8 mouse cellular contexts compared by ENCODE assay signal in the genomic region with DNA sequence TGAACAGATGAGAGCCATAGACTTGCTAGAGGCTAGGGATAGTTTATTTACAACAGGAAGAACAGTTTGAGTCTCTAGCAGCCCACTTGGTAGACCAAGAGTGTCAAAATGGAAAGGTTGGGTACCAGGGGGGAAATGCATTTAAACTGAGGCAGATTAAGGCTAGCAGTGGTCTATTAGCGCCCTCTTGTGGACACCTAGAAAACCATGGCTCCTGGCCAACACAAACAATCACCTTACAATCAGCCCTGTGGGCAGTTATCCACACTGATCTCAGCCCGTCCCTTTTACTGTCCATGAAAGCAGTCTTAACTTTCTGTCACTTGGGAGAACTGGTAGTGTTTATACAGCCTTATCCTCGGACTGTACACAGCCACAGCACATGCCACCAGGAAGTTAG. TPM values are rescaled to one million over a fixed set of nuclear protein-coding genes. Genes with fewer than 3 reads are reported as not detected.
A peak's percentile ranks its signal among the peaks of the same experiment; 100 is the strongest.
DNase-seq lines count a peak whose midpoint lies in the region; ATAC-seq lines count a peak whose summit lies in the region.

No protein-coding gene starts in this region.

- ATAC-seq in kidney, embryonic 14.5 days (ENCODE audit: low FRiP score, low TSS enrichment): no peak
- peak; percentile 50 for ATAC-seq in megakaryocyte, adult 5-6 weeks (ENCODE audit: poor library complexity, severe bottlenecking)

- H3K9me3 ChIP-seq in kidney, embryonic 14.5 days (ENCODE audit: control insufficient read depth, low read length): no peaks in the 10 kb centered on the region
- no peaks in the 10 kb centered on the region for H3K9me3 ChIP-seq in heart, embryonic 10.5 days

- H3K36me3 ChIP-seq in kidney, embryonic 14.5 days (ENCODE audit: control insufficient read depth, insufficient read depth, low read length): peaks cover 23% of the 10 kb centered on the region
- H3K36me3 ChIP-seq in heart, embryonic 10.5 days: peaks cover 27% of the 10 kb centered on the region
- H3K36me3 ChIP-seq in splenic B cell, adult 2 months (ENCODE audit: control insufficient read depth, insufficient read depth, low read length, poor library complexity, severe bottlenecking): peaks cover 10% of the 10 kb centered on the region

- H3K4me2 ChIP-seq in kidney, embryonic 14.5 days (replicated peaks; ENCODE audit: low read depth, low read length): no peak overlapping the region

- peak; percentile 74 for DNase-seq in kidney, adult 18-20 months
- DNase-seq in adrenal gland, adult 18-20 months (ENCODE audit: low spot score in 2 of 2): peak; percentile 50 to 68
- DNase-seq in embryo, embryonic 11.5 days (ENCODE audit: low read depth, low spot score): peak; percentile 65
- peak; percentile 82 for DNase-seq in heart, embryonic 10.5 days (ENCODE audit: low spot score)
- peak; percentile 70 for DNase-seq in layer of hippocampus, adult 9-10 months (ENCODE audit: low spot score)
- peak; percentile 83 for DNase-seq in splenic B cell, adult 2 months (ENCODE audit: low read depth, low spot score)

- H3K27me3 ChIP-seq in kidney, embryonic 14.5 days (ENCODE audit: control insufficient read depth, insufficient read depth, low read length): no peaks in the 10 kb centered on the region
- no peaks in the 10 kb centered on the region for H3K27me3 ChIP-seq in heart, embryonic 10.5 days (ENCODE audit: insufficient read depth, poor library complexity, severe bottlenecking)
- H3K27me3 ChIP-seq in splenic B cell, adult 2 months (ENCODE audit: control insufficient read depth, insufficient read depth, low read length, poor library complexity, severe bottlenecking): no peaks in the 10 kb centered on the region

- peaks cover 5% of the 10 kb centered on the region; the same call in 1 of the 2 replicates for H3K4me1 ChIP-seq in kidney, embryonic 14.5 days (ENCODE audit: control insufficient read depth, insufficient read depth, low read length)
- H3K4me1 ChIP-seq in heart, embryonic 10.5 days: peaks cover 14% of the 10 kb centered on the region

- H3K27ac ChIP-seq in kidney, embryonic 14.5 days (ENCODE audit: low read depth, low read length): no peak overlapping the region
- H3K27ac ChIP-seq in heart, embryonic 10.5 days: no peak overlapping the region

- no peak overlapping the region for H3K9ac ChIP-seq in kidney, embryonic 14.5 days (ENCODE audit: low read depth, low read length)

- 4% methylated on average over 3 of the region's 3 CpGs for WGBS in kidney, embryonic 14.5 days
- WGBS in heart, embryonic 10.5 days: 3% methylated on average over 3 of the region's 3 CpGs

- no peak overlapping the region for H3K4me3 ChIP-seq in kidney, embryonic 14.5 days (ENCODE audit: low read length)
- H3K4me3 ChIP-seq in heart, embryonic 10.5 days: no peak overlapping the region

RNA-seq across cellular contexts. Expression of a gene that starts 4.7 kb away (rescaled TPM):
- 160 and 173 TPM in 2 replicates for polyA plus RNA-seq in kidney, embryonic 14.5 days (2014; fragmentation: Nextera tagmentation; extraction: Ambion mirVana)
- total RNA-seq in adrenal gland, adult 18-20 months (2021): 10 to 100 TPM; 59.9 to 66.0 TPM
- 136 and 146 TPM in 2 replicates for polyA plus RNA-seq in heart, embryonic 10.5 days (2016; fragmentation: Nextera tagmentation; extraction: Ambion mirVana)
- 54.6 and 68.3 TPM in 2 replicates for total RNA-seq in megakaryocyte, adult 5-6 weeks (2015)
- total RNA-seq in megakaryocyte, adult 5-6 weeks (2017): 80.3 and 107 TPM in 2 replicates

RNA-seq across cellular contexts. Expression of a gene that starts 42.9 kb away (rescaled TPM):
- 0.50 and 1.7 TPM in 2 replicates for polyA plus RNA-seq in kidney, embryonic 14.5 days (2014; fragmentation: Nextera tagmentation; extraction: Ambion mirVana)
- 1 to 10 TPM in 1 of 2 experiments, not detected in 1; 3.0 TPM for total RNA-seq in adrenal gland, adult 18-20 months (2021)
- 0.14 and 0.15 TPM in 2 replicates for polyA plus RNA-seq in heart, embryonic 10.5 days (2016; fragmentation: Nextera tagmentation; extraction: Ambion mirVana)
- total RNA-seq in megakaryocyte, adult 5-6 weeks (2015): 0.11 and 0.21 TPM in 2 replicates
- 0.04 TPM in 1 of 2 replicates, not detected in the other for total RNA-seq in megakaryocyte, adult 5-6 weeks (2017)
